9 mouse cellular contexts compared by ENCODE assay signal in genomic region chr6:82917778-82918129, GRCm38 (mm10). TPM values are rescaled to one million over a fixed set of nuclear protein-coding genes. Genes with fewer than 3 reads are reported as not detected.
A peak's percentile ranks its signal among the peaks of the same experiment; 100 is the strongest.
DNase-seq lines count a peak whose midpoint lies in the region; ATAC-seq and TF ChIP-seq lines count a peak whose summit lies in the region.
"Had no signal": no experiment of that assay in that cellular context is flagged by ENCODE, and none has a peak within 500 bp of the region (broad histone marks: within the 10 kb centered on the region; RNA-seq: fewer than 3 reads in every experiment).

No protein-coding gene starts in this region.

- no peaks in the 10 kb centered on the region for H3K9me3 ChIP-seq in G1E (replicated peaks)
- H3K9me3 ChIP-seq in embryonic facial prominence, embryonic 15.5 days (replicated peaks), result no peaks in the 10 kb centered on the region
- H3K9me3 ChIP-seq in hindbrain, embryonic 16.5 days (ENCODE audit: control insufficient read depth, low read length), result no peaks in the 10 kb centered on the region
- H3K9me3 ChIP-seq in limb, embryonic 11.5 days (ENCODE audit: control insufficient read depth, low read length), result no peaks in the 10 kb centered on the region
- no peaks in the 10 kb centered on the region for H3K9me3 ChIP-seq in midbrain, embryonic 16.5 days (replicated peaks; ENCODE audit: control insufficient read depth, low read length, poor library complexity, severe bottlenecking)
- H3K9me3 ChIP-seq: heart, embryonic 13.5 days had no signal

- peak overlapping the region; percentile 32 for H3K4me2 ChIP-seq in embryonic facial prominence, embryonic 15.5 days (replicated peaks)
- H3K4me2 ChIP-seq in hindbrain, embryonic 16.5 days (ENCODE audit: low read length), result no peak overlapping the region
- H3K4me2 ChIP-seq in limb, embryonic 11.5 days (ENCODE audit: low read depth, severe bottlenecking), result no peak overlapping the region
- no peak overlapping the region for H3K4me2 ChIP-seq in midbrain, embryonic 16.5 days (ENCODE audit: low read length)
- H3K4me2 ChIP-seq: heart, embryonic 13.5 days had no signal

- peak; percentile 22 to 75 for DNase-seq in adrenal gland, adult (ENCODE audit: inconsistent age in 2 of 2, low spot score in 1 of 2)
- DNase-seq in adrenal gland, adult 8-10 months, result no peak
- peak; percentile 27 for DNase-seq in G1E (ENCODE audit: low spot score)
- peak; percentile 79 for DNase-seq in limb, embryonic 11.5 days (ENCODE audit: low spot score)

- H3K36me3 ChIP-seq in G1E (replicated peaks), result no peaks in the 10 kb centered on the region
- no peaks in the 10 kb centered on the region for H3K36me3 ChIP-seq in embryonic facial prominence, embryonic 15.5 days
- H3K36me3 ChIP-seq in hindbrain, embryonic 16.5 days (ENCODE audit: control insufficient read depth, insufficient read depth, low read length), result peaks cover 26% of the 10 kb centered on the region
- H3K36me3 ChIP-seq in limb, embryonic 11.5 days (ENCODE audit: control insufficient read depth, insufficient read depth, low read length), result no peaks in the 10 kb centered on the region
- peaks cover 37% of the 10 kb centered on the region for H3K36me3 ChIP-seq in midbrain, embryonic 16.5 days (ENCODE audit: control insufficient read depth, insufficient read depth, low read length)
- H3K36me3 ChIP-seq in testis, adult 2 months (ENCODE audit: control insufficient read depth, insufficient read depth, low read length), result no peaks in the 10 kb centered on the region
- H3K36me3 ChIP-seq: heart, embryonic 13.5 days had no signal

- no peak overlapping the region for H3K27ac ChIP-seq in embryonic facial prominence, embryonic 15.5 days (replicated peaks)
- peak overlapping the region; percentile 12; the same call in 1 of the 2 replicates for H3K27ac ChIP-seq in hindbrain, embryonic 16.5 days (ENCODE audit: low read depth, low read length)
- no peak overlapping the region for H3K27ac ChIP-seq in limb, embryonic 11.5 days (replicated peaks; ENCODE audit: low read depth, low read length)
- no peak overlapping the region for H3K27ac ChIP-seq in midbrain, embryonic 16.5 days (ENCODE audit: low read length)
- no peak overlapping the region for H3K27ac ChIP-seq in testis, adult 2 months (ENCODE audit: control insufficient read depth, insufficient read depth, low read depth, low read length)
- H3K27ac ChIP-seq: heart, embryonic 13.5 days had no signal

- TF ChIP-seq CTCF in G1E (IDR thresholded peaks at IDR 0.05; ENCODE audit: low read depth, low read length), result peak; percentile 40
- peak; percentile 75; the same call in 1 of the 2 replicates for TF ChIP-seq CTCF in testis, adult 2 months (IDR thresholded peaks at IDR 0.05; ENCODE audit: control insufficient read depth, insufficient read depth, insufficient replicate concordance, low read depth, low read length)

- H3K4me3 ChIP-seq in G1E (ENCODE audit: low read depth, low read length), result no peak overlapping the region
- no peak overlapping the region for H3K4me3 ChIP-seq in embryonic facial prominence, embryonic 15.5 days (replicated peaks)
- no peak overlapping the region for H3K4me3 ChIP-seq in hindbrain, embryonic 16.5 days (ENCODE audit: low read length)
- no peak overlapping the region for H3K4me3 ChIP-seq in limb, embryonic 11.5 days (ENCODE audit: low read depth, low read length)
- H3K4me3 ChIP-seq in midbrain, embryonic 16.5 days (ENCODE audit: low read depth, low read length), result no peak overlapping the region
- H3K4me3 ChIP-seq in testis, adult 2 months (ENCODE audit: control insufficient read depth, low read depth, low read length), result no peak overlapping the region
- H3K4me3 ChIP-seq: heart, embryonic 13.5 days had no signal

- peaks cover 18% of the 10 kb centered on the region for H3K27me3 ChIP-seq in G1E (ENCODE audit: insufficient read depth, low read length)
- no peaks in the 10 kb centered on the region for H3K27me3 ChIP-seq in embryonic facial prominence, embryonic 15.5 days
- H3K27me3 ChIP-seq in hindbrain, embryonic 16.5 days (replicated peaks; ENCODE audit: control insufficient read depth, insufficient read depth, low read length), result no peaks in the 10 kb centered on the region; the same call in 1 of the 2 replicates
- H3K27me3 ChIP-seq in limb, embryonic 11.5 days (ENCODE audit: control insufficient read depth, insufficient read depth, low read length), result no peaks in the 10 kb centered on the region; the same call in 1 of the 2 replicates
- no peaks in the 10 kb centered on the region for H3K27me3 ChIP-seq in midbrain, embryonic 16.5 days (ENCODE audit: control insufficient read depth, insufficient read depth, low read depth, low read length)
- no peaks in the 10 kb centered on the region for H3K27me3 ChIP-seq in testis, adult 2 months (ENCODE audit: control insufficient read depth, insufficient read depth, low read length)

- 15% methylated on average over 8 of the region's 8 CpGs for WGBS in embryonic facial prominence, embryonic 15.5 days
- 20% methylated on average over 8 of the region's 8 CpGs for WGBS in hindbrain, embryonic 16.5 days
- 20% methylated on average over 8 of the region's 8 CpGs for WGBS in limb, embryonic 11.5 days
- WGBS in midbrain, embryonic 16.5 days, result 17% methylated on average over 8 of the region's 8 CpGs

- no peak for TF ChIP-seq POLR2A in testis, adult 2 months (IDR thresholded peaks at IDR 0.05; ENCODE audit: control insufficient read depth, low read depth, low read length)

- H3K9ac ChIP-seq in embryonic facial prominence, embryonic 15.5 days, result no peak overlapping the region
- no peak overlapping the region for H3K9ac ChIP-seq in hindbrain, embryonic 16.5 days (ENCODE audit: low read depth, low read length)
- no peak overlapping the region for H3K9ac ChIP-seq in limb, embryonic 11.5 days (ENCODE audit: low read length)
- no peak overlapping the region for H3K9ac ChIP-seq in midbrain, embryonic 16.5 days (ENCODE audit: low read depth, low read length)
- H3K9ac ChIP-seq: heart, embryonic 13.5 days had no signal

- ATAC-seq in G1E (ENCODE audit: extremely low read depth, insufficient number of reproducible peaks, low FRiP score, poor library complexity, severe bottlenecking), result no peak
- no peak for ATAC-seq in embryonic facial prominence, embryonic 15.5 days (ENCODE audit: insufficient number of reproducible peaks, low FRiP score, low TSS enrichment, low read depth)
- peak; percentile 57 for ATAC-seq in hindbrain, embryonic 16.5 days
- peak; percentile 65; the same call in 1 of the 2 replicates for ATAC-seq in limb, embryonic 11.5 days (ENCODE audit: insufficient number of reproducible peaks, low FRiP score, low TSS enrichment, low read depth)
- 0 out of 2 replicates have a peak, but pooled peaks have one; percentile 27 for ATAC-seq in midbrain, embryonic 16.5 days

- no peaks in the 10 kb centered on the region; the same call in none of the 2 replicates for H3K4me1 ChIP-seq in G1E (ENCODE audit: insufficient read depth, low read depth, low read length)
- H3K4me1 ChIP-seq in embryonic facial prominence, embryonic 15.5 days, result peaks cover 2% of the 10 kb centered on the region; the same call in 1 of the 2 replicates
- H3K4me1 ChIP-seq in hindbrain, embryonic 16.5 days (ENCODE audit: control insufficient read depth, insufficient read depth, low read depth, low read length), result no peaks in the 10 kb centered on the region
- H3K4me1 ChIP-seq in limb, embryonic 11.5 days (ENCODE audit: control insufficient read depth, insufficient read depth, low read length), result no peaks in the 10 kb centered on the region
- no peaks in the 10 kb centered on the region for H3K4me1 ChIP-seq in midbrain, embryonic 16.5 days (ENCODE audit: control insufficient read depth, insufficient read depth, low read length)
- peaks cover 13% of the 10 kb centered on the region for H3K4me1 ChIP-seq in testis, adult 2 months (ENCODE audit: control insufficient read depth, insufficient read depth, low read length)
- H3K4me1 ChIP-seq: heart, embryonic 13.5 days had no signal

RNA-seq across cellular contexts. Expression of gene Sema4f, which starts 21.8 kb away (rescaled TPM):
- total RNA-seq in adrenal gland, adult 8-10 months (2022), result 1 to 10 TPM in 3 of 4 experiments, under 1 TPM in 1; 0.96 to 2.5 (median 1.4) TPM
- not detected in 2 replicates for total RNA-seq in G1E (2014; fragmentation: Nextera tagmentation)
- 0.11 TPM in 1 of 2 replicates, not detected in the other for total RNA-seq in G1E (2017)
- polyA plus RNA-seq in G1E (2012), result not detected in 2 replicates
- polyA plus RNA-seq in embryonic facial prominence, embryonic 15.5 days (2015; fragmentation: Nextera tagmentation; extraction: Ambion mirVana), result 2.3 TPM in 2 replicates
- polyA plus RNA-seq in hindbrain, embryonic 16.5 days (2015; fragmentation: Nextera tagmentation; extraction: Ambion mirVana), result 21.9 and 24.8 TPM in 2 replicates
- polyA plus RNA-seq in limb, embryonic 11.5 days (2014; fragmentation: Nextera tagmentation; extraction: Ambion mirVana), result 1.1 and 1.2 TPM in 2 replicates
- 18.9 and 20.3 TPM in 2 replicates for polyA plus RNA-seq in midbrain, embryonic 16.5 days (2015; fragmentation: Nextera tagmentation; extraction: Ambion mirVana)
- polyA plus RNA-seq in testis, adult 2 months (2012; rRNA removed), result 1.1 and 1.3 TPM in 2 replicates

RNA-seq across cellular contexts. Expression of gene M1ap, which starts 28.9 kb away (rescaled TPM):
- not detected for total RNA-seq in adrenal gland, adult 8-10 months (2022)
- total RNA-seq in G1E (2014; fragmentation: Nextera tagmentation) (6.7 and 12.3 TPM in 2 replicates), G1E (2017) (3.3 and 3.5 TPM in 2 replicates)
- 7.4 and 8.2 TPM in 2 replicates for polyA plus RNA-seq in G1E (2012)
- polyA plus RNA-seq in embryonic facial prominence, embryonic 15.5 days (2015; fragmentation: Nextera tagmentation; extraction: Ambion mirVana), result 0.25 and 0.27 TPM in 2 replicates
- polyA plus RNA-seq in hindbrain, embryonic 16.5 days (2015; fragmentation: Nextera tagmentation; extraction: Ambion mirVana), result 0.41 TPM in 1 of 2 replicates, not detected in the other
- polyA plus RNA-seq in limb, embryonic 11.5 days (2014; fragmentation: Nextera tagmentation; extraction: Ambion mirVana), result 0.12 and 0.27 TPM in 2 replicates
- not detected in 2 replicates for polyA plus RNA-seq in midbrain, embryonic 16.5 days (2015; fragmentation: Nextera tagmentation; extraction: Ambion mirVana)
- polyA plus RNA-seq in testis, adult 2 months (2012; rRNA removed), result 101 and 141 TPM in 2 replicates

Comparison
In these comparisons a context has a peak if more than half of its experiments do, and no peak if none do; other contexts are left out.
1. ATAC-seq: peak in hindbrain, embryonic 16.5 days (single experiment), limb, embryonic 11.5 days (single experiment) and midbrain, embryonic 16.5 days (single experiment); none in G1E (single experiment) and embryonic facial prominence, embryonic 15.5 days (single experiment).
2. RNA of gene M1ap, which starts 28.9 kb away (polyA plus RNA-seq): 101 to 141 TPM in testis, adult 2 months; 7.4 to 8.2 TPM in G1E, 0.25 to 0.27 TPM in embryonic facial prominence, embryonic 15.5 days, 0.12 to 0.27 TPM in limb, embryonic 11.5 days, not detected in midbrain, embryonic 16.5 days and 0.41 TPM in hindbrain, embryonic 16.5 days; every median in the first group is over 10 times any median in the second.